Mouse (Mus musculus) liver, embryonic 12.5 days (tissue): ENCODE measurements around the gene Alox12. TPM values are rescaled to one million over a fixed set of nuclear protein-coding genes. Genes with fewer than 3 reads are reported as not detected.

Source experiments
- ATAC-seq: fragments of 200-750 bp; cut with Nextera tagmentation; 2 replicates; pipeline ENCODE4 v1.8.0; 2017; ENCODE audit warnings: moderate number of reproducible peaks, mild to moderate bottlenecking, moderate library complexity
- H3K27ac ChIP-seq: fragments of 300-500 bp; sonication (generic); 2 replicates; pipeline ENCODE4 v1.5.1; 2016; ENCODE audit warnings: mild to moderate bottlenecking
- H3K27me3 ChIP-seq: fragments of 300-500 bp; sonication (generic); replicated peaks from 2 replicates; pipeline ENCODE4 v1.6.1; 2016; ENCODE audit warnings: mild to moderate bottlenecking, moderate library complexity
- H3K36me3 ChIP-seq: fragments of 300-500 bp; sonication (generic); 2 replicates; pipeline ENCODE4 v1.6.1; 2016; ENCODE audit warnings: mild to moderate bottlenecking, moderate library complexity
- H3K4me1 ChIP-seq: fragments of 300-500 bp; sonication (generic); 2 replicates; pipeline ENCODE4 v1.6.1; 2016
- H3K4me2 ChIP-seq: fragments of 300-500 bp; sonication (generic); 2 replicates; pipeline ENCODE4 v1.6.1; 2016; ENCODE audit warnings: mild to moderate bottlenecking, moderate library complexity
- H3K4me3 ChIP-seq: fragments of 300-500 bp; sonication (generic); 2 replicates; pipeline ENCODE4 v1.5.1; 2016; ENCODE audit warnings: mild to moderate bottlenecking, moderate library complexity
- H3K9ac ChIP-seq: fragments of 300-500 bp; sonication (generic); 2 replicates; pipeline ENCODE4 v1.6.1; 2016; ENCODE audit warnings: mild to moderate bottlenecking, moderate library complexity
- H3K9me3 ChIP-seq: fragments of 300-500 bp; sonication (generic); replicated peaks from 2 replicates; pipeline ENCODE4 v1.6.1; 2016; ENCODE audit warnings: mild to moderate bottlenecking, moderate library complexity
- WGBS: fragments of 180-500 bp; shearing (Covaris S2); methylation state at CpG from one replicate; pipeline ENCODE4 v1.1.7; 2016; ENCODE audit not compliant: insufficient replicate concordance; 5-methylcytosine and 5-hydroxymethylcytosine counted together
- polyA plus RNA-seq: library from polyadenylated mRNA; unstranded; fragments of >200 nt; fragmentation: Nextera tagmentation; extraction: Ambion mirVana; gene quantifications from 2 replicates; pipeline ENCODE4 v1.2.1, GENCODE M21; 2016

The Alox12 gene
- 24.7 and 26.8 TPM in 2 replicates for polyA plus RNA-seq

DNA sequence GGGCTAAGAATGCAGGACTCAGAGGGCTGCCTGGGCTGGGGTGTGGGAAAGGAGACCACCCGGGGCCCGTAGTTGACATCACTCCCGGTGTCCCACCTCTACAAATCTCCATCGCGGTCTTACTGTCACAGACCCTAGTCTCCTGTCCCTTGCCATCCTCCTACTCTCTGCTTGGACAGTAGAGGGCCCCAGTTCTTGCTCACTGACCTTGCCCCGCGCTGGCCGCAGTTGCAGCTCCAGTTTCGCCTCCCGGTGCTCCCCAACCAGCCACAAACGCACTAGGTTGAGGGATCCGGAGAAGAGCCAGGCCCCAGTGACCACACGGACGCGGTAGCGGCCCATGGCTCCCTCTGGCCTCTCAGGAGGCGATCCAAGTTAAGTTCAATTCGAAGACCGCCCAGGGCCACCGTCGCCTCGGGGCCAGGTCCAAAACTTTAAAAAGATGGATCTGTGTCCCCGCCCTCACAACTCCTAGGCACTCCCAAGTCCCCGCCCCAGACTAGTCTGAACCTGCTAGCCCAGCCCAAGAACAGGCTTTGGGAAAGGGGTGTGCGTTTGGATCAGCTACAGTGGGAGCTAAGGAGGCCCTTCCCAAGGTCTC lies at the start of gene Alox12:
Gene Alox12, minus strand, starts transcription at position 423 of the 601 bp plus-strand sequence.
- Histone ChIP-seq H3K9me3 (no peaks in the 10 kb centered on the region), H3K4me3 (peak within 1 kb of the TSS; percentile 37), H3K4me1 (peaks cover 5% of the 10 kb centered on the region; the same call in 1 of the 2 replicates), H3K36me3 (no peaks in the 10 kb centered on the region), H3K27me3 (peaks cover 74% of the 10 kb centered on the region), H3K4me2 (peak within 1 kb of the TSS; percentile 55), H3K27ac (no peak within 1 kb of the TSS), H3K9ac (peak within 1 kb of the TSS; percentile 6; the same call in 1 of the 2 replicates)
- 4% methylated on average over 25 of the region's 25 CpGs for WGBS
- ATAC-seq = 0 out of 2 replicates have a peak, but pooled peaks have one; percentile 27

DNA sequence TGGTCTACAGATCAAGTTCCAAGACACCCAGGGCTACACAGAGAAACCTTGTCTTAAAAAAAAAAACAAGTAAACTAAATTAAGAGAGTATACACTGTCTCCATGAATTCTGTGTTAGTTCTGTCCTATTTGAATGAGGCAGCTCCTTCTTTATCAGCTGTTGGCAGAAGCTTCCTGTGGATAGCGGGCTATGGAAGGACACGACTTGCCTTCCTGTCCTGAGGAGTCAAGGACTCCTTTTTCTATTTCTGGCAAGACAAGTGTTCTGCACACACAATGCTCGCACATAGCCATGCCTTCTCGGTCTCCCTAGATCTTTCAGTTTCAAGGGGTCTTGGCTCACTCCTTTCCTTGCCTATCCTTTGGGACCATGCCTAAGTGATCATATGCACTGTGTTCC lies 47.1 kb upstream of the Alox12 start:
- Histone ChIP-seq H3K27me3 (no peaks in the 10 kb centered on the region), H3K9ac (no peak overlapping the region), H3K4me3 (no peak overlapping the region), H3K4me1 (peaks cover 11% of the 10 kb centered on the region; the same call in 1 of the 2 replicates), H3K9me3 (no peaks in the 10 kb centered on the region), H3K36me3 (no peaks in the 10 kb centered on the region), H3K27ac (peak overlapping the region; percentile 52; the same call in 1 of the 2 replicates), H3K4me2 (no peak overlapping the region)
- no peak for ATAC-seq
- WGBS = 25% methylated on average over 4 of the region's 4 CpGs

DNA sequence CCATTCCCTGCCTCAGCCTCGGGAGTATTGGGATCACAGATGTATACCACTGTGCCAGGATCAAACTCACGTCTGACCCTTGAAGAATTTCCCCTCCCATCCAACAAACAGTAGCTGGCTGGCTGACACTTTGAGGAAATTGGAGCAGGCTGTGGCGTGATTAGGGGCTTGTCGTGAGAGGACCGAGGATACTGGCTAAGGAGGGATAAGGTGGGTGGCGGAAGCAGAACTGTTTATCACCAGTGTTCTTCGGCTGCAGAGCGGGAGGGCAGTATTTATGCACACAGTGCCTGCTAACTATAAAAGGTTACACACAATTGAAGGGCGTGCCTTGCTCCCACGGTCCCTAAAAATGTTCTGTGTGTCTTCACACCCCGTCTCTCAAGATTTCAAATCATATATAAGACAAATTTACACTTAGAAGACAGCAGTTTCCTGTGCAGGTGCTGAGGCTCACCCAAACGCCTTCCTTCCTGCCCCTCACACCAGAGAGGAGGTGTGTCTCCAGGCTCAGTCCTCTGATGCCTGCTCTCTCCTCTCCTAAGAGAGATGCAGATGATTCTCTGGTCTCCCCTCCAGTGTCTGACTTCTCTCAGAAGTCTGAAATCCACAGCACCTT lies 42.8 kb upstream of the Alox12 start:
- H3K9me3 ChIP-seq = no peaks in the 10 kb centered on the region
- ATAC-seq = no peak
- no peaks in the 10 kb centered on the region for H3K36me3 ChIP-seq
- 0 out of 2 replicates have a peak overlapping the region, but pooled peaks have one; percentile 6 for H3K4me2 ChIP-seq
- H3K4me3 ChIP-seq = no peak overlapping the region
- H3K27me3 ChIP-seq = no peaks in the 10 kb centered on the region
- no peak overlapping the region for H3K9ac ChIP-seq
- H3K27ac ChIP-seq = peak overlapping the region; percentile 54
- H3K4me1 ChIP-seq = no peaks in the 10 kb centered on the region
- WGBS = 13% methylated on average over 12 of the region's 12 CpGs

DNA sequence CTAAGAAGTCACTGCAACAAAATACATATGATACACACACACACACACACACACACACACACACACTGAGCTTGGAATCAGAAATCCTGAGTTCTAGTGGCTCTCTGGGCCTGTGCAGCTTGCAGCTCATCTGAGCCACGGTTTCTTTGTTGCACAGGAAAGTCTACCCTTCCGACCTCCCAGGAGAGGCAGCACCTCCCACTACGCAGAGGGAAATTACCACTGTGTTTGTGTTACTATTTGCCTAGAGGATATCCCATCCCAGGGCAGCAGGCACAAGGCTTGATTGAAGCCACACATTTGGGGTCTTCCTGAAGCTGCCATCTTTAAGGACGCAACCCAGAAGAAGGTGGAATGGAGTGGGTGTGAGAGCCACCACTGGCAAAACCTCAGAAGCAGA lies 42.3 kb upstream of the Alox12 start:
- Histone ChIP-seq H3K4me1 (no peaks in the 10 kb centered on the region), H3K27me3 (no peaks in the 10 kb centered on the region), H3K9me3 (no peaks in the 10 kb centered on the region), H3K9ac (no peak overlapping the region), H3K4me3 (no peak overlapping the region), H3K27ac (peak overlapping the region; percentile 54), H3K36me3 (no peaks in the 10 kb centered on the region), H3K4me2 (0 out of 2 replicates have a peak overlapping the region, but pooled peaks have one; percentile 6)
- 24% methylated on average over 4 of the region's 4 CpGs for WGBS
- no peak for ATAC-seq

DNA sequence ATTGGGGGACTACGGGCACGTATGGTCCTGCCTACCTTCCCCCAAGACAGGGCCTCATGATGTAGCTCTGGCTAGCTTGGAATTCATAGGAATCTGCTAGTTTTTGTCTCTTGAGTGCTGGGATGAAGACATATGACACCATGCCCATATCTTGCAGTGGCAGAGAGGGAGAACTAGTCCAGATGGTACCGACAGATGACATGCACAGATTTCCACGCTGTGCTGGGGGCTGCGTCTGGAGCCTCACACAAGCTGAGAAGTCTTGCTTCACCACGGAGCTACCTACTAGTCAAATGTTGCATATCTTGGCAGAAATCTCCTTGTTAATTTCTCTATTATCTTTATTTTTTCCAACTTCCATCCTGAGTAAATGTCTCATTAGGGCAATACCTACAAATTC lies 38.7 kb upstream of the Alox12 start:
- Histone ChIP-seq H3K9me3 (no peaks in the 10 kb centered on the region), H3K4me2 (no peak overlapping the region), H3K4me1 (no peaks in the 10 kb centered on the region), H3K27ac (no peak overlapping the region), H3K27me3 (no peaks in the 10 kb centered on the region; the same call in 1 of the 2 replicates), H3K36me3 (no peaks in the 10 kb centered on the region), H3K4me3 (no peak overlapping the region), H3K9ac (no peak overlapping the region)
- ATAC-seq = no peak
- WGBS = 74% methylated on average over 6 of the region's 6 CpGs

DNA sequence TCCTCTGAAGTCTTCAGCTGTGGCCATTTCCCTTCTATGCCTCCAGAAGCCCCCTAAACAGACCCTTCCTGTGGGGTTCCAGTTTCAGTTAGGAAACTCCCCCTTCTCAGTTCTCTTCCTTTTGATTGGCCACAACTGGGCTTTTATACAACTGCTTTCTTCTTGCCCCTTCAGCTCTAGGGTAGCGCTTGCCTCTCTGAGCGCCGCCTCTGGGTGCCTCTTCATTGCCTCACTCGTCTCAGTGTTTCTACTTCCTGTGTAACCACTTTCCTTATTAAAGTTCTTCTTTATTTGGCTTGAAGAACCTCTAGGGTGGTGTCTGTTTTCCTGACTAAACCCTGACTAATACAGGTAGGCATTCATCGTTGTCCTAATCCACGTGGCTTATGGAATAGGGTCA lies 36.1 kb upstream of the Alox12 start:
- no peak overlapping the region for H3K4me2 ChIP-seq
- 62% methylated on average over 6 of the region's 6 CpGs for WGBS

DNA sequence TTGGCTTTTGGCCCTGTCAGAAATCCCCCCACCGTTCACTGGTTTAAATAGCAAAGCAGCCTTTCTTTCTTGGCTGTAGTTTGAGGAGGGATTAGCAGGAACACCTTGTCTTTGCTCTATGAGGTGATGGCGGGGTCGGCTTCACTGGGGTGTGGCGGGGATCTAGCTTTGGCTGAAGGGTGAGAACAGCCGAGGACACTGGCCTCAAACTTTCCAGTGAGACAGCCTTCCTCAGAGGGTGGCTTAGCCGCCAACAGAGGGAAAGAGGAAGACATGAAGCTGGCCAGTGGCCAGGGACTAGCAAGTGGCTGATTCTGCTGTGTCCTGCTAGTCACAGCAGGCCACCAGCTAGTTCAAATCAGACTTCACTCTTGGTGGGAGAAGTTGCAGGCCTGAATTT lies 34.1 kb upstream of the Alox12 start:
- no peak overlapping the region for H3K9ac ChIP-seq
- no peaks in the 10 kb centered on the region for H3K4me1 ChIP-seq
- H3K9me3 ChIP-seq = no peaks in the 10 kb centered on the region
- no peaks in the 10 kb centered on the region; the same call in 1 of the 2 replicates for H3K27me3 ChIP-seq
- H3K4me3 ChIP-seq = no peak overlapping the region
- ATAC-seq = no peak
- 43% methylated on average over 6 of the region's 6 CpGs for WGBS
- no peak overlapping the region for H3K4me2 ChIP-seq
- H3K27ac ChIP-seq = no peak overlapping the region
- H3K36me3 ChIP-seq = no peaks in the 10 kb centered on the region

More for the DNA sequence above, 36.1 kb upstream of the Alox12 start:
- Histone ChIP-seq H3K27ac (no peak overlapping the region), H3K4me3 (no peak overlapping the region), H3K4me1 (no peaks in the 10 kb centered on the region), H3K27me3 (no peaks in the 10 kb centered on the region; the same call in 1 of the 2 replicates), H3K9me3 (no peaks in the 10 kb centered on the region), H3K36me3 (no peaks in the 10 kb centered on the region), H3K9ac (no peak overlapping the region)
- ATAC-seq = no peak

DNA sequence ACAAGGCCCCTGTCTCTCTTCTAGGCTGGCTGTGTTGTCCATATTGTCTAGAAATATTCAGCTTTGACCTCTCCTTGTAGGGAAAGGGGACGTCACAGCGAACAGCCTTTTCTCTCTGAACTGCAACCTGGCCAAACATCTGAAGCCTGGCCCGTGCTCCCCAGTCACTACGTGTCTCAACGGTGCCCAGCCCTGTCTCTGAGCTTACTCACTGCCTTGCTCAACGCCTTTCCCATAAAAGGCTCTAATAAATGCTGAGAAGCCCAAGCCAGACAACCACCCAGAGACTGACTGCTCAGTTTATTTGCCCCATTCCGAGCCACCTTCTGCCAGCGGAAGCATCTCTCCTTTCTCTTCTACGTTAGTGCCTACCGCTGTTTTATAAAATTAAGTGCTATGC lies 32.9 kb upstream of the Alox12 start:
- H3K36me3 ChIP-seq = no peaks in the 10 kb centered on the region
- no peaks in the 10 kb centered on the region for H3K4me1 ChIP-seq
- peaks cover under 1% of the 10 kb centered on the region; the same call in 1 of the 2 replicates for H3K27me3 ChIP-seq
- no peaks in the 10 kb centered on the region for H3K9me3 ChIP-seq
- H3K27ac ChIP-seq = no peak overlapping the region
- H3K9ac ChIP-seq = no peak overlapping the region
- no peak overlapping the region for H3K4me2 ChIP-seq
- WGBS = 79% methylated on average over 10 of the region's 10 CpGs
- no peak overlapping the region for H3K4me3 ChIP-seq
- ATAC-seq = no peak

DNA sequence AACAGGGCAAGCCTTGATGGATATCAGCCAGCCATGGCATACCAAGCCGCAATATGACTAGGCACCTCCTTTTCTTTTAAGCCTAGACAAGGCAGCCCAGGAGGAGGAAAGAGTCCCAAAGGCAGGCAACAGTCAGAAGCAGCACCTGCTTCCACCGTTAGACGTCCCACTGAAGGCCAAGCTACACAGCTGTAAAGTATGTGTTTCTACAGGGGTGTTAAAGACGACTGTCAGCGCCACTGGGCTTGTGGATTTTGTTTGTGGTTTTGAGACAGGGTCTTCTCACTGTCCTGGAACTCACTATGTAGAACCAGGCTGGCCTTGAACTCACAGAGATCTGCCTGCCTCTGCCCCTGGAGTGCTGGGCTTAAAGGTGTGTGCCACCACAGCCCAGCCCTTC lies 30.5 kb upstream of the Alox12 start:
- no peak for ATAC-seq
- Histone ChIP-seq H3K27me3 (peaks cover 4% of the 10 kb centered on the region; the same call in 1 of the 2 replicates), H3K36me3 (no peaks in the 10 kb centered on the region), H3K4me1 (no peaks in the 10 kb centered on the region), H3K9ac (no peak overlapping the region), H3K27ac (no peak overlapping the region), H3K4me3 (no peak overlapping the region), H3K9me3 (no peaks in the 10 kb centered on the region), H3K4me2 (no peak overlapping the region)
- 58% methylated on average over 5 of the region's 5 CpGs for WGBS

DNA sequence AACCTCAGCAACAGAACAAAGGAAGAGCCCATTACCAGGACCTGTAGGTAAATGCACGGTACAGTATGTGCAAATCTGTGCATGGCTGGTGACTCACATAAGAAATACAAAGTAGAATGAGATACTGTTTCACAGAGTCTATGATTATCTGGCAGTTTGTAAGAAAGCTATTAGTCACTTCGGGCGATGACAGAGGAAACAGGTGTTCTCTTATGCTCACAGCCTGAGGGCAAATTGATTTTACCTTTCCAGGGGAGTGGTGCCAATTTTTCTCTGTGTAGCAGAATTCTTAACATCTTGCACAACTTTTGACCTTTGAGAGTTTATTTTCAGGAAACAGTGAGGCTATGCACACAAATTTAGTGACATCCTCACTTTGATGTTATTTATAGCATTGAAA lies 29.6 kb upstream of the Alox12 start:
- Histone ChIP-seq H3K27me3 (peaks cover 4% of the 10 kb centered on the region; the same call in 1 of the 2 replicates), H3K36me3 (no peaks in the 10 kb centered on the region), H3K9me3 (no peaks in the 10 kb centered on the region), H3K9ac (no peak overlapping the region), H3K4me1 (no peaks in the 10 kb centered on the region), H3K27ac (no peak overlapping the region), H3K4me2 (no peak overlapping the region), H3K4me3 (no peak overlapping the region)
- 72% methylated on average over 3 of the region's 3 CpGs for WGBS
- no peak for ATAC-seq

DNA sequence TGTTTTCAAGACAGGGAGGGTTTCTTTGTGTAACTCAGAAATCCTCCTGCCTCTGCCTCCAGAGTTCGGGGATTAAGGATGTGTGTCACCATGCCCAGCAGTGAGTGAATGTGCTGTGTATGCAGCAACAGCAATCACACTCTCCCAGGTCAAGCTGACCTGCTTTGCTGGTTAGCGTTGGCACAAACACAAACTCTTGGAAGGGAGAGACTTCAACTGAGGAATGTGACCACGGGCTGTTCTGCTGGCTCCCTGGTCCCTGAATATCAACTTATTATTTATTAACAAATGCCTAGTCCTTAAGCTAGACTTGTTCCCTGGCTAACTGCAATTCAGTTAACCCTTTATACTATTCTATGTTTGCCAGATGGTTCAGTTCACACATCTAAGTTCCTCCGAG lies 28.5 kb upstream of the Alox12 start:
- H3K27me3 ChIP-seq = 0 out of 2 replicates have a peak, but pooled peaks cover 4% of the 10 kb centered on the region
- no peak overlapping the region for H3K4me3 ChIP-seq
- WGBS = 68% methylated on average over 4 of the region's 4 CpGs
- ATAC-seq = no peak
- no peaks in the 10 kb centered on the region for H3K9me3 ChIP-seq
- no peaks in the 10 kb centered on the region for H3K4me1 ChIP-seq
- no peaks in the 10 kb centered on the region for H3K36me3 ChIP-seq
- no peak overlapping the region for H3K9ac ChIP-seq
- H3K27ac ChIP-seq = no peak overlapping the region
- H3K4me2 ChIP-seq = no peak overlapping the region

DNA sequence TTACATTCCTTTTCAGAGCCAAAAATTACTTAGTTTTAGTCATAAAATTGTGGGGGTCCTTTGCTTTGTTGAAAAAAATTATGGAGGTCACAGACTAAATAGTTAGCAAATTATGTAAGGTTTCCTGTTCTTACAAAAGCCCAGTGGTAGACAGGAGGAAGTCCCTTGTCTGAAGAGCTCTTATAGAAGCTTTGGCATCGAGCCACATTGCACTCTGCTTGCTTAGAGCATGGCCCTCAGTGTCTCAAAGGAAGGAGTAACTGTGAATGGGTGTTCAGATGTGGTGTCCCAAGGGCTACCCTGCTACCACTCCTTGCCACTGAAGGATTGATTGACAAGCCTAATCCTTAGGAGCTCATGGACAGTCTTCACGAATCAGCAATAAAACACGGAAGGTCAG lies 25.3 kb upstream of the Alox12 start:
- no peaks in the 10 kb centered on the region for H3K9me3 ChIP-seq
- no peak overlapping the region for H3K4me2 ChIP-seq
- WGBS = 53% methylated on average over 3 of the region's 3 CpGs
- H3K9ac ChIP-seq = no peak overlapping the region
- no peaks in the 10 kb centered on the region for H3K36me3 ChIP-seq
- 0 out of 2 replicates have a peak, but pooled peaks cover 4% of the 10 kb centered on the region for H3K27me3 ChIP-seq
- no peak for ATAC-seq
- no peak overlapping the region for H3K4me3 ChIP-seq
- H3K4me1 ChIP-seq = no peaks in the 10 kb centered on the region
- no peak overlapping the region for H3K27ac ChIP-seq
